Mouse (Mus musculus): ENCODE results near the gene Ncoa1. TPM values are rescaled to one million over a fixed set of nuclear protein-coding genes. Genes with fewer than 3 reads are reported as not detected.

Gene Ncoa1
- total RNA-seq, 1 experiment = 13.3 TPM

DNA sequence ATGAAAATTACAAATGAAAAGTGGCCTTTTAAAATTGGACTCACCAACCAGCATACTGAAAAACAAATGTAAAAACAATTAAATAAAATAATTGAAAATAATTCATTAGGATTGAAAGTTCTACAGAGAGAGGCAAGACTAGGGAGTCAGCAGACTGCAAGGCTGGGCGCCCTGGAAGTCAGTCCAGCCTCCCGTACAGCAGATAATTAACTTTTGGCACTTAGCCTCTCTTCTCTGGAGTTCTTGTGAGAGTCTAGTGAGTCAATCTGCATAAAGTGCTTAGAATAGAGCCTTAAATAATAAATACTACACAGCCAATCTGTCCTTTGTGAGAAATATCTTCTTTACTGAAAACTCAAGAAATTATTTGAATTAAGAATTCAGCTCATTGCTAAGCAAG, 69.9 kb downstream of the Ncoa1 start:
- Histone ChIP-seq H3K4me3 (ENCODE audit: insufficient read depth in 1 of 2, low read depth in 1 of 2, low read length in 2 of 2, poor library complexity in 1 of 2, severe bottlenecking in 1 of 2) (no peak overlapping the region), H3K27ac (ENCODE audit: insufficient read depth, low read depth, low read length, poor library complexity, severe bottlenecking) (no peak overlapping the region), H3K4me1 (ENCODE audit: control insufficient read depth in 2 of 2, insufficient read depth in 2 of 2, low read length in 2 of 2, poor library complexity in 1 of 2) (no peaks in the 10 kb centered on the region; a peak in 1 of 4 replicates), H3K9ac (ENCODE audit: insufficient read depth, low read depth, low read length, poor library complexity, severe bottlenecking) (no peak overlapping the region), H3K36me3 (ENCODE audit: control insufficient read depth, insufficient read depth, low read length, poor library complexity, severe bottlenecking) (no peaks in the 10 kb centered on the region), H3K9me3 (ENCODE audit: control insufficient read depth, insufficient read depth, low read depth, low read length) (no peaks in the 10 kb centered on the region)
- DNase-seq (ENCODE audit: low read depth, low spot score) = no peak
- in situ Hi-C loops (cut with MboI; ENCODE audit: low sequenced_read_pairs in 2 of 2, unreplicated experiment in 2 of 2) = no loop called here
- TF ChIP-seq CHD2 (IDR thresholded peaks at IDR 0.05; ENCODE audit: low read depth, low read length) (no peak), HCFC1 (IDR thresholded peaks at IDR 0.05; ENCODE audit: borderline replicate concordance, insufficient read depth, low read length) (no peak), ZNF384 (IDR thresholded peaks at IDR 0.05; ENCODE audit: low read depth, low read length) (no peak), ZC3H11A (IDR thresholded peaks at IDR 0.05; ENCODE audit: borderline replicate concordance, low read depth, low read length) (no peak), MAFK (IDR thresholded peaks at IDR 0.05; ENCODE audit: insufficient read depth, low read depth, low read length) (no peak)

DNA sequence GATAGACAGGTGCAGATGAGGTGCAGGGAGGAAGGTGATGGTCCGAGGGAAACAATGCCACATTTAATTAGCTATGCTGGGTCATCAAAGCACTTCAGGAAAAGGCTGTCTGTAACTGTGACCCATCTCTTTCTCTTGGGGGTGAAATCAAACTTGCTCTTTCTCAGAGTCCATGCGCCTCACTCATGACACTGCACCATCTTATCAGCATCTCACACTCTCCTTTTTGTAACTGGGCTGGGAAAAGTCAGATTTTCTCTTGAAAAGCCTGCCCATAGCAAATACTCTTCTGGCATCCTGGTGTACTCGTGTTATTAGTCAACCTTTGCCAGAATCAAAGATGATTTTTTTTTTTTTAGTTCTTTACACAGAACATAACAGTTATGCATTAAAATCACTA, 70.8 kb downstream of the Ncoa1 start:
- H3K4me3 ChIP-seq (ENCODE audit: insufficient read depth in 1 of 2, low read depth in 1 of 2, low read length in 2 of 2, poor library complexity in 1 of 2, severe bottlenecking in 1 of 2) = no peak overlapping the region
- DNase-seq (ENCODE audit: low read depth, low spot score) = no peak
- peaks cover 0 to 4% of the 10 kb centered on the region in 2 experiments; a peak in 1 of 4 replicates for H3K4me1 ChIP-seq (ENCODE audit: control insufficient read depth in 2 of 2, insufficient read depth in 2 of 2, low read length in 2 of 2, poor library complexity in 1 of 2)
- no peaks in the 10 kb centered on the region for H3K9me3 ChIP-seq (ENCODE audit: control insufficient read depth, insufficient read depth, low read depth, low read length)
- H3K36me3 ChIP-seq (ENCODE audit: control insufficient read depth, insufficient read depth, low read length, poor library complexity, severe bottlenecking) = no peaks in the 10 kb centered on the region
- TF ChIP-seq HCFC1 (IDR thresholded peaks at IDR 0.05; ENCODE audit: borderline replicate concordance, insufficient read depth, low read length) = no peak
- TF ChIP-seq MAFK (IDR thresholded peaks at IDR 0.05; ENCODE audit: insufficient read depth, low read depth, low read length) = no peak
- no peak for TF ChIP-seq CHD2 (IDR thresholded peaks at IDR 0.05; ENCODE audit: low read depth, low read length)
- no peak for TF ChIP-seq ZNF384 (IDR thresholded peaks at IDR 0.05; ENCODE audit: low read depth, low read length)
- no peak for TF ChIP-seq ZC3H11A (IDR thresholded peaks at IDR 0.05; ENCODE audit: borderline replicate concordance, low read depth, low read length)
- in situ Hi-C loops (cut with MboI; ENCODE audit: low sequenced_read_pairs in 2 of 2, unreplicated experiment in 2 of 2) = no loop called here
- H3K9ac ChIP-seq (ENCODE audit: insufficient read depth, low read depth, low read length, poor library complexity, severe bottlenecking) = no peak overlapping the region
- no peak overlapping the region for H3K27ac ChIP-seq (ENCODE audit: insufficient read depth, low read depth, low read length, poor library complexity, severe bottlenecking)

DNA sequence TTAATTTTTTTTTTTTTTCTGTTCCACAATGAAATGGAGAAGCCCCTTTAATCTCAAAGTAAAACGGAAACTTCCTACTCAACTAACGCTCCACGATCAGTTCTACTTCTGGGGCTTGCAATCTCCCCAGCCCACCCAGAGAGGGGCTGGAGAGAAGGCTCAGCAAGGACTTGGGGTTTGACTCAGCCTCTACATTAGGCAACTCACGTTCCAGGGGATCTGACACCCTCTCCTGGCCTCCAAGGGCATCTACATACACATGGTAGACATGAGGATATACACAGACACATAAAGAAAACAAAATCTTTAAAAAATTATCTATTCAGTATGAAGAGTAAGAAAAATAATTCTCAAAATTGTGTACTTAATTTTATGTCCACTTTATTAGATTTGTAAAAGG, 73.8 kb downstream of the Ncoa1 start:
- H3K27ac ChIP-seq (ENCODE audit: insufficient read depth, low read depth, low read length, poor library complexity, severe bottlenecking) = no peak overlapping the region
- in situ Hi-C loops (cut with MboI; ENCODE audit: low sequenced_read_pairs in 2 of 2, unreplicated experiment in 2 of 2) = no loop called here
- TF ChIP-seq HCFC1 (IDR thresholded peaks at IDR 0.05; ENCODE audit: borderline replicate concordance, insufficient read depth, low read length) (no peak), CHD2 (IDR thresholded peaks at IDR 0.05; ENCODE audit: low read depth, low read length) (no peak), MAFK (IDR thresholded peaks at IDR 0.05; ENCODE audit: insufficient read depth, low read depth, low read length) (no peak), ZC3H11A (IDR thresholded peaks at IDR 0.05; ENCODE audit: borderline replicate concordance, low read depth, low read length) (0 out of 2 replicates have a peak, but pooled peaks have one; percentile 27)

DNA sequence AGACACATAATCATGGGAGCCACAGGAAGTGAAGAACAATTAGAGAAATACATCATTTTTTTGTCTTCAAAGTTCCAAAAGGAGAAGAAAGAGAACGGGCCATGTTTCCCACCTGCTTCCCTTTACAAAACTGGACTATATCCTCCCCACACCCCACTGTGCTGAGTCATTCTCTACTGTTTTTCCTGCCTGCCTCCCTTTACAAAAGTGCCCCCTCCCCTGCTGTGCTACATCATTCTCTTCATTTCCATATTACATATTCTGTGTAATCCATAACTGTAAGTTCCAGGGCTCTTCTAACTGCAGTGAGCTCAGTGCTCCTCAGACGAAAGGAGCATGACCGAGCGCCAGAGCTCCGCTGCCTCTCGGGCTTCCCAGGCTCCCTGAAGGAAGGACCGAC, 80.8 kb downstream of the Ncoa1 start:
- in situ Hi-C loops (cut with MboI; ENCODE audit: low sequenced_read_pairs in 2 of 2, unreplicated experiment in 2 of 2) = no loop called here
- Histone ChIP-seq H3K9me3 (ENCODE audit: control insufficient read depth, insufficient read depth, low read depth, low read length) (no peaks in the 10 kb centered on the region), H3K36me3 (ENCODE audit: control insufficient read depth, insufficient read depth, low read length, poor library complexity, severe bottlenecking) (no peaks in the 10 kb centered on the region; the same call in 1 of the 2 replicates), H3K27ac (ENCODE audit: insufficient read depth, low read depth, low read length, poor library complexity, severe bottlenecking) (no peak overlapping the region), H3K4me3 (ENCODE audit: insufficient read depth in 1 of 2, low read depth in 1 of 2, low read length in 2 of 2, poor library complexity in 1 of 2, severe bottlenecking in 1 of 2) (peak overlapping the region in 1 of 2 experiments; percentile 37; a peak in 2 of 4 replicates), H3K9ac (ENCODE audit: insufficient read depth, low read depth, low read length, poor library complexity, severe bottlenecking) (no peak overlapping the region), H3K4me1 (ENCODE audit: control insufficient read depth in 2 of 2, insufficient read depth in 2 of 2, low read length in 2 of 2, poor library complexity in 1 of 2) (peaks cover 2 to 16% of the 10 kb centered on the region in 2 experiments; a peak in 3 of 4 replicates)
- no peak for TF ChIP-seq ZC3H11A (IDR thresholded peaks at IDR 0.05; ENCODE audit: borderline replicate concordance, low read depth, low read length)
- TF ChIP-seq ZNF384 (IDR thresholded peaks at IDR 0.05; ENCODE audit: low read depth, low read length) = no peak
- TF ChIP-seq HCFC1 (IDR thresholded peaks at IDR 0.05; ENCODE audit: borderline replicate concordance, insufficient read depth, low read length) = no peak
- peak; percentile 63; the same call in 1 of the 2 replicates for TF ChIP-seq MAFK (IDR thresholded peaks at IDR 0.05; ENCODE audit: insufficient read depth, low read depth, low read length)
- no peak for DNase-seq (ENCODE audit: low read depth, low spot score)

More for the DNA sequence above, 73.8 kb downstream of the Ncoa1 start:
- Histone ChIP-seq H3K4me1 (ENCODE audit: control insufficient read depth in 2 of 2, insufficient read depth in 2 of 2, low read length in 2 of 2, poor library complexity in 1 of 2) (peaks cover 0 to 4% of the 10 kb centered on the region in 2 experiments; a peak in 1 of 4 replicates), H3K4me3 (ENCODE audit: insufficient read depth in 1 of 2, low read depth in 1 of 2, low read length in 2 of 2, poor library complexity in 1 of 2, severe bottlenecking in 1 of 2) (no peak overlapping the region), H3K9me3 (ENCODE audit: control insufficient read depth, insufficient read depth, low read depth, low read length) (no peaks in the 10 kb centered on the region), H3K9ac (ENCODE audit: insufficient read depth, low read depth, low read length, poor library complexity, severe bottlenecking) (no peak overlapping the region), H3K36me3 (ENCODE audit: control insufficient read depth, insufficient read depth, low read length, poor library complexity, severe bottlenecking) (no peaks in the 10 kb centered on the region; the same call in 1 of the 2 replicates)
- DNase-seq (ENCODE audit: low read depth, low spot score) = no peak
